Mouse (Mus musculus) right cerebral cortex, adult 2 months (tissue): ENCODE measurements around the gene Dazap1.
A peak's percentile ranks its signal among the peaks of the same experiment; 100 is the strongest.

ENCODE experiments used
- DNase-seq, 2 experiments: peaks; one replicate each; pipeline ENCODE4 v3.0.0; 2021 to 2022; ENCODE audit warnings: low spot score in 2 of 2

Dazap1 gene

GRCm38 (mm10) chr10:80298571-80299281, 37.4 kb downstream of the Dazap1 start:
- DNase-seq: peak; percentile 91 to 94

GRCm38 (mm10) chr10:80299301-80299700, 38.0 kb downstream of the Dazap1 start:
- no peak for DNase-seq

- DNase-seq: no peak
Observed at GRCm38 (mm10) chr10:80299824-80300223, 38.5 kb downstream of the Dazap1 start.

- DNase-seq: no peak
Observed at GRCm38 (mm10) chr10:80300672-80301181, 39.4 kb downstream of the Dazap1 start.

GRCm38 (mm10) chr10:80301256-80302081, 40.2 kb downstream of the Dazap1 start:
- no peak for DNase-seq

GRCm38 (mm10) chr10:80302082-80302355, 40.7 kb downstream of the Dazap1 start:
- DNase-seq: no peak

- no peak for DNase-seq
Observed at GRCm38 (mm10) chr10:80302471-80302881, 41.2 kb downstream of the Dazap1 start.

- no peak for DNase-seq
Observed at GRCm38 (mm10) chr10:80304458-80304857, 43.2 kb downstream of the Dazap1 start.

GRCm38 (mm10) chr10:80304862-80305261, 43.6 kb downstream of the Dazap1 start:
- no peak for DNase-seq

- DNase-seq: no peak
Observed at GRCm38 (mm10) chr10:80311560-80311959, 50.3 kb downstream of the Dazap1 start.

- DNase-seq: no peak
Observed at GRCm38 (mm10) chr10:80312586-80313504, 51.6 kb downstream of the Dazap1 start.

GRCm38 (mm10) chr10:80313627-80314201, 52.4 kb downstream of the Dazap1 start:
- DNase-seq: peak in 1 of 2 experiments; percentile 12

- peak in 1 of 2 experiments; percentile 2 for DNase-seq
Observed at GRCm38 (mm10) chr10:80314494-80315001, 53.3 kb downstream of the Dazap1 start.

GRCm38 (mm10) chr10:80315315-80315714, 54.0 kb downstream of the Dazap1 start:
- DNase-seq: peak in 1 of 2 experiments; percentile 5

GRCm38 (mm10) chr10:80316359-80316781, 55.1 kb downstream of the Dazap1 start:
- no peak for DNase-seq

GRCm38 (mm10) chr10:80317011-80317410, 55.7 kb downstream of the Dazap1 start:
- no peak for DNase-seq

- peak; percentile 94 for DNase-seq
Observed at GRCm38 (mm10) chr10:80320340-80320760, 59.1 kb downstream of the Dazap1 start, which contains the start of gene 2310011J03Rik. TSS of gene 2310011J03Rik (minus strand) at chr10:80320537.

- DNase-seq: no peak
Observed at GRCm38 (mm10) chr10:80321014-80321669, 59.9 kb downstream of the Dazap1 start.

GRCm38 (mm10) chr10:80321670-80322581, 60.6 kb downstream of the Dazap1 start:
- DNase-seq: no peak
